Mouse (Mus musculus) regulatory T cell (primary cell): ENCODE results near the gene 4833439L19Rik.

Experiments used
- in situ Hi-C: fragments of 300-600 bp; cut with MboI, MseI; formaldehyde crosslinking; loops from one replicate; pipeline ENCODE4 v1.15.1; 2025; ENCODE audit warnings: high pct_unique_total_duplicates

The 4833439L19Rik gene

DNA sequence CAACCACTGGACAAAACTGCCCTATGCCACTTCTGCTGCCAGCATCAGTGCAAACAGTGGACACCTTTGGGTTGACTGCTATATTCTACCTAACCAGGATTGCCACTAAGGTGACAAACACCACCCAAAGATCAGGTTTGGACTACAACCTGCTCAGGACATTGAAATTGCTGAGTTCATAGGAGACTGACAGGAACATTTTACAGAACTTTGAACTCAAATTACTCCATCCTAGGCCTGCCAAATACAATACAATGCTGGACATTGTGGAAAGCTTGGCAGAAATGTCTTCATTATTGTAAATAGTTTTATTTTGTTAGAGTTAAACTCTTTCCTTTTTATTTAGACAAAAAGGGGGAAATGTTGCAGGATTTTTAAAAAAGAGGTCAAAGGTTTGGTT lies 44.1 kb downstream of the 4833439L19Rik start:
- in situ Hi-C loops = no loop called here

DNA sequence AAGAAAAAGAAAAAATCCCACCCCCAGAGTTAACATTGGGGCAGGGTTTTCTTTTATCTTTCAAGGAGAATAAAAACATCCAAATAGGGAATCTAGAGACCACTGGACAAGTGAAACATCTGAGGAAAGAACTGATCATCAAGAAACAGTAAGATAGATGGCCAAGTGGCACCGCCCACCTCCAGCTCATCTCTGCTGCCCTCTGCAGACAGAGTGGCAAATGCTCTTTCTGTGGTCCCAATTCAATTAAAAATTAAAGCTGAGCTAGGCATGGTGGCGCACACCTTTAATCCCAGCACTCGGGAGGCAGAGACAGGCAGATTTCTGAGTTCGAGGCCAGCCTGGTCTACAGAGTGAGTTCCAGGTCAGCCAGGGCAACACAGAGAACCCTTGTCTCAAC lies 45.0 kb downstream of the 4833439L19Rik start:
- in situ Hi-C loops = no loop called here

DNA sequence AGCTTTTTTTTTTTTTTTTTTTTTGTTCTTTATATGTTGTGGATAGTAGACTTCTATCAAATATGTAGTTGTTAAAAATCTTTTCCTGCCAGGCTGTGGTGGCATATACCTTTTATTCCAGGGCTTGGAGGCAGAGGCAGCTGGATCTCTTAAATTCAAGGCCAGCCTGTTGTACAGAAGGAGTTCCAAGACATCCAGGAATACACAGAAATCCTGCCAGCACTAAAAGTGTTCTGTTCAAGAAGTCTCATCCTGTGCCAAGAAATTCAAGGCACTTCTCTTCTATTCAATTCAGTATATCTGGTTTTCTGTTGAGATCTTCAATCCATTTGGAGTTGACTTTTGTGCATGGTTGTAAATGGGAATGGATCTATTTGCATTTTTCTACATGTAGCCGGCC lies 59.3 kb downstream of the 4833439L19Rik start:
- in situ Hi-C loops = no loop called here

DNA sequence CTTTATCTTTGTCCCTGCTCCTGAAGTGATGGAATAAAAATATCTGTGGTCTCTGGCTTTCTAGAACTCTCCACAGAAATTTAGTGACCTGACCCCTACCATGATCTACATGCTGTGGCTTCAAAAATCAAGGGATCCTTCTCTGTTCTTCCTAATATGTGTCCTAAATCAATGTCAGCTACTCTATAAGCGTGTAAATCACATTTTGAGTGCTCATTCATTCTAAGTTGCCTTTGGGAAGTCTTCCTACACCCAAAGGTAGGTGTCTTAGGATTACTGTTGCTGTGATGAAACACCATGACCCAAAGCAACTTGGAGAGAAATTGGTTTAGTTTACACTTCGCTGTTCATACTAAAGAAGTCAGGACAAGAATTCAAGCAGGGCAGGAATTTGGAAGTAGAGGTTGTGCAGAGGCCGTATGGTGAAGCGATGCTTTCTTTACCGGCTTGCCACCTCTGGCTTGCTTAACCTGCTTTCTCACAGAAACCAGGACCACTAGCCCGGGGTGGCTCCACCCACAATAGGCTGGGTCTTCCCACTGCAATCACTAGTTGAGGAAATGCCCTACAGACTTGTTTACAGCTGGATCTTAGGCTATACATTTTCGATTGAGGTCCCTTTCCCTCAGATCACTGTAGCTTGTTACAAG lies 60.5 kb downstream of the 4833439L19Rik start:
- in situ Hi-C loops = no loop called here

DNA sequence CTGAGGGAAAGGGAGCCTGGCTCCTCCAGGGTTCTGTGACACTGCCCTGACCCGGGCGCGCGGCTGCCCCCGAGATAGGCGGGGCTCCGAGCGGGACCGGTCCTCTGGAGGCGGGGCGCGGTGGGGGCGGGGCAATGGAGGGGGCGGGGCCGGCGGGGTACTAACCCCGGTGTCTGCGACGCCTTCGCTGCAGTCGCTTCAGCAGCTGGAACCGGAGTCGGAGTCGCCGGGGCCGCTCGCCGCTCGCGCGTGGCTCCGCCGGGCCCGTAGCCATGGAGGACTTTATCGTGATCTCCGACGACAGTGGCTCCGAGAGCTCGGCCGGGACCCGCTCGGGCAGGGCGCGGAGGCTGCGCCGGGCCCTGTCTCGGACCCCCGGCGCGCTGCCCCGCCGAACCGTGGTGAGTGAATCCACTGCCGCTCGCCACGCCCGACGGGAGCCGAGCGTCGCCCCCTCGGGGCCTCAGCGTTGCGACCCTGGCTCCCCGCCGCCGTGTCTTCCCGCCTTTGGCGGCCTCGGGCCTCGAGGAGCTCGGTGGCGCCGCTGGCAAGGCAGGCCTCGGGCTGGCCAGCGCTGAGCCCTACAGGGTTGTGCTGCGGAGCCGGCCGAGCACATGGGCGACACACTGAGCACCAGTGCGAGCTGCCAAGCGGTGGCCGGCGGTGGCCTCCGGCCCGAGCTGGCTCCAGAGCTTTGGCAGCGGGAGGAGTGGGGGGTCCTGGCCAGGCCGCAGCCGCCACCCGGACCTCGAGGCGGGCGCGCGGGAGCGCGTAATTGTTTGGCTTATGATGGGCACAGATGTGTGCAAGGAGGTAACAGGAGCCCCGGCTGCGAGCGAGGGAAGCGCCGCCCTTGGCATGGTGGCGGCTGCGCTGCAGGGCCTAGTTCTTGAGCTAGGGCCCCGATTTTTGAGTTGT lies 61.4 kb downstream of the 4833439L19Rik start, which contains the start of gene Simc1:
Gene Simc1, plus strand, starts transcription at position 176 of the 918 bp plus-strand sequence.
- in situ Hi-C loops = no loop called here

DNA sequence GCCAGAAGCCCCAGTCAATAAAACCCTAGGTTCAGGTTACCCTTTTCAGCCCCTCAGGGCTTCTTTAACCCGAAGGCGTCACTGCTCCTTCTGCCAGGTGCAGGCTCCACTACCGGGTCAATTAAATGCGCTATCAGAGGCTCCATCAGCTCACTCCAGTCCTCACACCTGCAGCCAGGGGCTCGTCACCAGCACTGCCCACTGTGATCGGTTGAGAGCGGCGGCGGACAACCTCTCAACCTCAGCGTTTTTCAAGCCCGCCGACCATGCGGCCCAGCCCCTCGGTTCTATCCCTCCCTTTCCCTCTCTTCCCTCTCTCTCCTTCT lies 62.0 kb downstream of the 4833439L19Rik start:
- in situ Hi-C loops = no loop called here

GRCm38 (mm10) chr13:54501957-54502690 lies 63.1 kb downstream of the 4833439L19Rik start:
- in situ Hi-C loops = no loop called here

DNA sequence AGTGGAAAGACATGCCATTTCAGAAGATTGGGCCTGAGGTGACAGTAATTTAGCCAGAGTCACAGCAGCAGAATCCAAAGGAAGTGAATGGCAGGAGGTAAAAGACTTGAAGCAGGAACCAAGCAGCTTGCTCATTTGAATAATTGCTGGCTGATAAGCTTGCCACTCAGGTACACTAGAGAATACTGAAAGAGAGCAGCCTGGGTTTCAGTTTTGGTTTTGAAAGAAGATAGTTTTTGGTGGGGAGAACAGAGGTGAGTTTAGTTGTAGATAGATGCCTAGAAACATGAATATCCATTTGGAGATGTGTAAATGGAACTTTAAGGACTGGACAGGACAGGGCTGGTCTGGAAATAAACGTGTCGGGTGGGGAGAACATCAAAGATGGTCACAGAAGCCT lies 63.9 kb downstream of the 4833439L19Rik start:
- in situ Hi-C loops = no loop called here
